Mouse (Mus musculus) testis, postnatal 10 days (tissue): Measurements from ENCODE around the gene Tinf2.
A peak's percentile ranks its signal among the peaks of the same experiment; 100 is the strongest.

Experiments used
- DNase-seq: peaks from one replicate; pipeline ENCODE4 v3.0.0; 2021; ENCODE audit warnings: low spot score

Gene Tinf2

GRCm38 (mm10) chr14:55702761-55703160, 21.1 kb upstream of the Tinf2 start:
- DNase-seq, result no peak

- DNase-seq, result no peak
These were observed 19.5 kb upstream of the Tinf2 start for GRCm38 (mm10) chr14:55701131-55701530.

GRCm38 (mm10) chr14:55697226-55697625, 15.6 kb upstream of the Tinf2 start:
- no peak for DNase-seq

GRCm38 (mm10) chr14:55689433-55689832, 7.8 kb upstream of the Tinf2 start:
- no peak for DNase-seq

- no peak for DNase-seq
These were observed 486 bp upstream of the Tinf2 start for GRCm38 (mm10) chr14:55682118-55682493.

- no peak for DNase-seq
These were observed 4.0 kb downstream of the Tinf2 start for GRCm38 (mm10) chr14:55677615-55678014.

- DNase-seq, result no peak
These were observed 8.9 kb downstream of the Tinf2 start for GRCm38 (mm10) chr14:55672741-55673060.

- peak; percentile 81 for DNase-seq
These were observed 9.5 kb downstream of the Tinf2 start, which contains the start of the genes Gmpr2 and Nedd8 for GRCm38 (mm10) chr14:55671833-55672740. Gene Gmpr2, plus strand, starts transcription at chr14:55671941. Gene Nedd8, minus strand, starts transcription at chr14:55672124.

- DNase-seq, result no peak
These were observed 10.2 kb downstream of the Tinf2 start for GRCm38 (mm10) chr14:55671486-55671832.

- no peak for DNase-seq
These were observed 21.0 kb downstream of the Tinf2 start for GRCm38 (mm10) chr14:55660636-55661035.

GRCm38 (mm10) chr14:55659960-55660573, 21.6 kb downstream of the Tinf2 start, which contains the start of gene Mdp1:
Gene Mdp1, minus strand, starts transcription at chr14:55660508.
- DNase-seq, result peak; percentile 81

- DNase-seq, result no peak
These were observed 23.6 kb downstream of the Tinf2 start for GRCm38 (mm10) chr14:55658011-55658410.

GRCm38 (mm10) chr14:55656935-55657334, 24.7 kb downstream of the Tinf2 start:
- DNase-seq, result no peak

GRCm38 (mm10) chr14:55651528-55651927, 30.1 kb downstream of the Tinf2 start:
- DNase-seq, result no peak

GRCm38 (mm10) chr14:55649884-55650283, 31.7 kb downstream of the Tinf2 start, which contains the start of gene Tssk4:
Gene Tssk4, plus strand, starts transcription at chr14:55650184.
- DNase-seq, result no peak

- DNase-seq, result no peak
These were observed 37.2 kb downstream of the Tinf2 start for GRCm38 (mm10) chr14:55644261-55644888.

- DNase-seq, result peak; percentile 87
These were observed 38.3 kb downstream of the Tinf2 start, which contains the start of gene Tm9sf1 for GRCm38 (mm10) chr14:55643060-55643907. Gene Tm9sf1, minus strand, starts transcription at chr14:55643806.

GRCm38 (mm10) chr14:55642679-55643059, 39.0 kb downstream of the Tinf2 start:
- no peak for DNase-seq

GRCm38 (mm10) chr14:55641291-55641690, 40.3 kb downstream of the Tinf2 start:
- DNase-seq, result no peak

GRCm38 (mm10) chr14:55640816-55641215, 40.8 kb downstream of the Tinf2 start:
- DNase-seq, result no peak

GRCm38 (mm10) chr14:55637795-55638194, 43.8 kb downstream of the Tinf2 start, which contains the start of gene Gm49378:
Gene Gm49378, minus strand, starts transcription at chr14:55637895.
- DNase-seq, result no peak

- peak; percentile 85 for DNase-seq
These were observed 46.1 kb downstream of the Tinf2 start, which contains the start of gene Ipo4 for GRCm38 (mm10) chr14:55635523-55636007. Gene Ipo4, minus strand, starts transcription at chr14:55635957.
